Mouse (Mus musculus) forebrain, embryonic 16.5 days (tissue): Measurements from ENCODE around the gene Megf8. TPM values are rescaled to one million over a fixed set of nuclear protein-coding genes. Genes with fewer than 3 reads are reported as not detected.

Experiments used
- ATAC-seq: fragments of 200-750 bp; cut with Nextera tagmentation; 2 replicates; pipeline ENCODE4 v1.8.0; 2017; ENCODE audit warnings: mild to moderate bottlenecking, moderate library complexity
- H3K27ac ChIP-seq: fragments of 300-500 bp; sonication (generic); 2 replicates; pipeline ENCODE4 v1.5.1; 2014; ENCODE audit warnings: low read length, control low read depth
- H3K27me3 ChIP-seq: fragments of 300-500 bp; sonication (generic); replicated peaks from 2 replicates; pipeline ENCODE4 v1.6.1; 2014; ENCODE audit warnings: low read length; ENCODE audit not compliant: control insufficient read depth, insufficient read depth
- H3K36me3 ChIP-seq: fragments of 300-500 bp; sonication (generic); 2 replicates; pipeline ENCODE4 v1.6.1; 2014; ENCODE audit not compliant: control insufficient read depth, insufficient read depth
- H3K4me1 ChIP-seq: fragments of 300-500 bp; sonication (generic); replicated peaks from 2 replicates; pipeline ENCODE4 v1.6.1; 2014; ENCODE audit warnings: low read length; ENCODE audit not compliant: control insufficient read depth, insufficient read depth
- H3K4me2 ChIP-seq: fragments of 300-500 bp; sonication (generic); 2 replicates; pipeline ENCODE4 v1.6.1; 2014; ENCODE audit warnings: mild to moderate bottlenecking, low read length, control low read depth
- H3K4me3 ChIP-seq: fragments of 300-500 bp; sonication (generic); replicated peaks from 2 replicates; pipeline ENCODE4 v1.5.1; 2014; ENCODE audit warnings: mild to moderate bottlenecking, low read length, control low read depth
- H3K9ac ChIP-seq: fragments of 300-500 bp; sonication (generic); replicated peaks from 2 replicates; pipeline ENCODE4 v1.6.1; 2014; ENCODE audit warnings: low read depth, low read length, control low read depth
- H3K9me3 ChIP-seq: fragments of 300-500 bp; sonication (generic); 2 replicates; pipeline ENCODE4 v1.6.1; 2016; ENCODE audit warnings: low read length; ENCODE audit not compliant: control insufficient read depth
- WGBS: fragments of 180-500 bp; shearing (Covaris S2); extraction: QIAGEN DNeasy Blood & Tissue Kit; methylation state at CpG from one replicate; pipeline ENCODE4 v1.1.7; 2014; 5-methylcytosine and 5-hydroxymethylcytosine counted together
- polyA plus RNA-seq: library from polyadenylated mRNA; unstranded; fragments of >200 nt; fragmentation: Nextera tagmentation; extraction: Ambion mirVana; gene quantifications from 2 replicates; pipeline ENCODE4 v1.2.1, GENCODE M21; 2015

The Megf8 gene
- polyA plus RNA-seq, 1 experiment from 2014 or later, result 25.0 TPM

DNA sequence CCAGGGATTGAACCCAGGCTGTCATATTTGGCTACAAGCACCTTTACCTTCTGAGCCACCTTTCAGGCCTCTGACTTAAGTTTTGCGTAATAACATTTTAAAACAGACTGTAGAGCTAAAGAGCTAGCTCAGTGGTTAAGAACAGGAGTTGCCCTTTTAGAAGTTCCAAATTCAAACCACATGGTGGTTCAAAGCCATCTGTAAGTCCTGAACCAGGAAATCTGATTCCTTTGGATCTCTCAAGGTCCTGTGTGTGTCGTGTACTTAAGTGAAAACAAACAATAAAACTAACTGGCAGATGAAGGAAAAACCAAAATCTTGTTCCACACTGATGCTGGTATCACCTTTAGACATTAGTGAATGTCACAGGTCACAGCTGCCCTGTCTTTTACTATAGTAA is 84.6 kb downstream of the Megf8 start:
- Histone ChIP-seq H3K36me3 (no peaks in the 10 kb centered on the region), H3K27ac (no peak overlapping the region), H3K4me2 (no peak overlapping the region), H3K9me3 (no peaks in the 10 kb centered on the region), H3K27me3 (no peaks in the 10 kb centered on the region), H3K9ac (no peak overlapping the region), H3K4me1 (0 out of 2 replicates have a peak, but pooled peaks cover 2% of the 10 kb centered on the region), H3K4me3 (no peak overlapping the region)
- no peak for ATAC-seq
- WGBS, result 72% methylated on average over 2 of the region's 2 CpGs

DNA sequence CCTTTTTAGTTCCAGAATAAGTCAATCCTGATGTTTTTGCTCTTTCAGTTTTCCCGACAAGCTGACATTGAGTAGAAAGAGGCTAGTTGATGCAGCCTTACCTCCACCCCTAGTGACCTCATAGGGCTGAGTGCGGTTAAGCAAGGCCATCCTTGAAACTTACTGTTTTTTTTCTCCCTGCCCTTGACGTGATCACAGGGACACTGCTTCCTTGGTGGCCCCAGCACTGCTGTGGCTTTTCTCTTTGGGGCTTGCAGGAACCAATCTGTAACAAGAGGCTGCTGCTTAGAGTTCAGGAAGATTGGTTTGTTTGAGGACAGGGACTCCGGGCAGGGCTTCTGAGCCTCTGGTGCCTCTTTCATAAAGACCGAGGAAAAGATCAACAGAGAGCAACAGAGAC is 85.0 kb downstream of the Megf8 start:
- Histone ChIP-seq H3K9me3 (no peaks in the 10 kb centered on the region), H3K36me3 (no peaks in the 10 kb centered on the region), H3K4me1 (no peaks in the 10 kb centered on the region), H3K4me2 (no peak overlapping the region), H3K9ac (no peak overlapping the region), H3K4me3 (no peak overlapping the region), H3K27me3 (no peaks in the 10 kb centered on the region), H3K27ac (no peak overlapping the region)
- no peak for ATAC-seq
- 30% methylated on average over 5 of the region's 5 CpGs for WGBS

DNA sequence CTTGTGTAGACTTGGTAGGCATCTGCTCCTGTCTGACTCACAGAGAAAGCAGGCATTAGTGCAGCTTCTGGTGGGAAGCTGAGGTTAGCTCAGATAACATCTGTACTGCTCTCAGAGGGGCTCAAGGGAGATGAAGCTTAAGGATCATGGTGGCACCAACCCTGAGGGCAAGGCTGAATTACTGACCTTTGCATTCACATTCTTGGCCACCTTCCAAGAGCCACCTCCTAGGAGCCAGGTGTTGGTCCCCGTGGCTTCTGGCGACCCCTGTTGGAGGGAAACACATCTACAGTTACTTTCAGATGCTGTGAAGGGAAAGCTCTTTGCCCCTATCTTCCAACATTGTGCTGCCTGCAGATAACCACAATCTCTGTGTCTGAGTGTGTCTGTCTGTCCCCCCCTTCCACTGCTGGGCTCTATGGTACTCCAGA is 85.7 kb downstream of the Megf8 start:
- no peak overlapping the region for H3K27ac ChIP-seq
- H3K27me3 ChIP-seq, result no peaks in the 10 kb centered on the region
- no peak overlapping the region for H3K9ac ChIP-seq
- no peak overlapping the region for H3K4me3 ChIP-seq
- WGBS, result 0% methylated on average over 2 of the region's 2 CpGs
- H3K4me1 ChIP-seq, result no peaks in the 10 kb centered on the region
- H3K4me2 ChIP-seq, result no peak overlapping the region
- ATAC-seq, result no peak
- no peaks in the 10 kb centered on the region for H3K36me3 ChIP-seq
- H3K9me3 ChIP-seq, result no peaks in the 10 kb centered on the region

DNA sequence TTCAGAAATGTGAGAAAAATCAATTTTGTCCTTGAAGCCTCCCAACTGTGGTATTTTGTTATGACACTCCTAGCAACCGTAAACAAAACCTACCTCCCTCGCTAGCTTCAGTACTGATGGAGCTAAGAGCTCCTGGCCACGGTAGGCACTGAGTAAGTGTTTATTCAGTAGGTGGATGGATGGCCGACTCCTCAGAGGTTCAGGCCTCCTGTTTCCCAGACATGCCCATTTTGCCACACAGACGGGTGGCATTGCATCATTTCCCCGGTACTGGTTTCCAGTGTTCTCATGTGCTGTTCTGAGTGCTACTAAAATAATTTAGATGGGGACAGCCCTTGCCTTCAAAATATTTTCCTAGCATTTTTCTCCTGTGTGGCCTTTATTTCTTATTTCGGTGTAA is 89.5 kb downstream of the Megf8 start:
- H3K27me3 ChIP-seq, result no peaks in the 10 kb centered on the region
- ATAC-seq, result no peak
- no peak overlapping the region for H3K9ac ChIP-seq
- H3K9me3 ChIP-seq, result no peaks in the 10 kb centered on the region
- no peak overlapping the region for H3K4me3 ChIP-seq
- H3K27ac ChIP-seq, result no peak overlapping the region
- no peaks in the 10 kb centered on the region for H3K36me3 ChIP-seq
- 92% methylated on average over 7 of the region's 7 CpGs for WGBS
- H3K4me2 ChIP-seq, result no peak overlapping the region
- no peaks in the 10 kb centered on the region for H3K4me1 ChIP-seq

DNA sequence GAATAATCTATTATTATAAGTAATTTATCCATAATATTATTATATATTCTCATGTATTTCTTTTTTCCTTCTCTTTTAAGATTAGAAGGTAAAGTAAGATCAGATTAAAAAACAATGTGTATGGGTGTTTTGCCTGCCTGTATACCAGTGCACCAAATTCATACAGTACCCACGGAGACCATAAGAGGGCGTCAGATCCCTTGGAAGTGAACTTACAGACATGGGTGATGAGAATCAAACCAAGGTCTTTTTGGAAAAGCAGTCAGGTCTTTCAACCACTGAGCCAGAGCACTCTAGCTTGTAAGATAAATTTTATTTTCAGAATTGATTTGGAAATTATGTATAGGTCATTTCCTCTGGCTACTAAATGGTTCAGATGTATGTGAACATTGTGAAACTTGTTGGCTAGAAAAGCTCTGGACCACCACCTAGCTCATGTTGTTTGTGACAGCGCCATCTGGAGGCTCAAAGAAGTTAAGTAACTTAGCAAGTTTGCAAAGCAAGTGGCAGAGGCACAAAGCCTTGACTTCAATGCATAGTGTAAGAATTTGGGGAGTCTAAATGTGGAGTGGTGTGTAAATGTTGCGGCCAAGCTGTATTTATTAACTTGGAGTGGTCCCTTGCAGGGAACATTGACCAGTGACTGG is 92.3 kb downstream of the Megf8 start:
- no peak overlapping the region for H3K4me2 ChIP-seq
- no peak for ATAC-seq
- WGBS, result 45% methylated on average over 4 of the region's 4 CpGs
- no peaks in the 10 kb centered on the region for H3K9me3 ChIP-seq
- no peaks in the 10 kb centered on the region for H3K27me3 ChIP-seq
- H3K4me1 ChIP-seq, result no peaks in the 10 kb centered on the region
- H3K9ac ChIP-seq, result no peak overlapping the region
- H3K4me3 ChIP-seq, result no peak overlapping the region
- no peaks in the 10 kb centered on the region for H3K36me3 ChIP-seq
- H3K27ac ChIP-seq, result no peak overlapping the region

DNA sequence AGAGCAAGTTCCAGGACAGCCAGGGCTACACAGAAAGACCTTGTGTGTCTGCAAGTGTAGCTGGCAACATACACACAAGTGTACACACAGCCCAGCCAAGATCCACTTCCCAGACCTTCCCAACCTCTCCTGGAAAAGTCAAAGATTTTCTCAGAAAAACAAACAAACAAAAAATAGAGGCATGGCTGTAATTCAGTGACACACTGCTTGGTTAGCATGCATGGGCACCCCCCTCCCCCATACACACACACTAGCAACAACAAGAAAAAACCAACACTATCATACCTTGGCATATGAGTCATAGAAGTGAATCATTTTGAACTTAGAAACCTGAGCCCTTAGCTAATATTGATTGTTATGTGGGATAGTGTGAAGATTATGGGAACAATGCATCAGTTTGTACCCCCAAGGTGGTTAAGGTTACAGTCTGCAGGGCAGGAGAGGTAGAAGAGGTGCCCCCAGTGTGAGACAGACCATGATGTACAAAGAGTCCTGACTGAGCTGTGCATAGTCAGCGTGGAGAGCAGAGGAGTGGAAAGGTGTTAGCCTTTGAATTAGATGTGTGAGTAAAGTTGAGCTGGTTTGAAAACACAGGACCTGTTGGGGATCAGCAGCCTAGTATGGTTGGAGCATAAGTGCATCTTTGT is 94.1 kb downstream of the Megf8 start:
- Histone ChIP-seq H3K4me3 (no peak overlapping the region), H3K36me3 (no peaks in the 10 kb centered on the region), H3K9ac (no peak overlapping the region), H3K4me2 (no peak overlapping the region), H3K9me3 (no peaks in the 10 kb centered on the region), H3K4me1 (no peaks in the 10 kb centered on the region), H3K27ac (no peak overlapping the region), H3K27me3 (no peaks in the 10 kb centered on the region)
- 81% methylated on average over 1 of the region's 1 CpGs for WGBS
- ATAC-seq, result no peak

DNA sequence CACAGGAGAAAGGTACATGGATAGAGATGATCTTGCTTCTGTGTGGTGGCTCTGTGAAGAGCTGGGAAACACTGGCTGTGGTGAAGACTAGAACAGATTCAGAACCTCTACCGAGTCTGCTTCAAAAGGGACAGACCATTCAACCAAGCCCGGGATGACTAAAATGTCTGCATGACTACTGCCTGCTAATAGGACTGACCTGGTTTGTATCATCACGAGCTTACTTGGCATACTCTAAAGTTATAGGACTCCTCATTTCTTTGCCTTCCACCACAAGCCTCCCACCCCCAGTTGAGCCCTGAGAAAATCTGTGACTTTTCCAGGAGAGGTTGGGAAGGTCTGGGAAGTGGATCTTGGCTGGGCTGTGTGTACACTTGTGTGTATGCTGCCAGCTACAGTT is 94.9 kb downstream of the Megf8 start:
- H3K9ac ChIP-seq, result no peak overlapping the region
- 88% methylated on average over 3 of the region's 3 CpGs for WGBS
- no peaks in the 10 kb centered on the region for H3K27me3 ChIP-seq
- H3K36me3 ChIP-seq, result no peaks in the 10 kb centered on the region
- H3K4me2 ChIP-seq, result no peak overlapping the region
- H3K4me3 ChIP-seq, result no peak overlapping the region
- H3K4me1 ChIP-seq, result no peaks in the 10 kb centered on the region
- no peaks in the 10 kb centered on the region for H3K9me3 ChIP-seq
- H3K27ac ChIP-seq, result no peak overlapping the region
- no peak for ATAC-seq

DNA sequence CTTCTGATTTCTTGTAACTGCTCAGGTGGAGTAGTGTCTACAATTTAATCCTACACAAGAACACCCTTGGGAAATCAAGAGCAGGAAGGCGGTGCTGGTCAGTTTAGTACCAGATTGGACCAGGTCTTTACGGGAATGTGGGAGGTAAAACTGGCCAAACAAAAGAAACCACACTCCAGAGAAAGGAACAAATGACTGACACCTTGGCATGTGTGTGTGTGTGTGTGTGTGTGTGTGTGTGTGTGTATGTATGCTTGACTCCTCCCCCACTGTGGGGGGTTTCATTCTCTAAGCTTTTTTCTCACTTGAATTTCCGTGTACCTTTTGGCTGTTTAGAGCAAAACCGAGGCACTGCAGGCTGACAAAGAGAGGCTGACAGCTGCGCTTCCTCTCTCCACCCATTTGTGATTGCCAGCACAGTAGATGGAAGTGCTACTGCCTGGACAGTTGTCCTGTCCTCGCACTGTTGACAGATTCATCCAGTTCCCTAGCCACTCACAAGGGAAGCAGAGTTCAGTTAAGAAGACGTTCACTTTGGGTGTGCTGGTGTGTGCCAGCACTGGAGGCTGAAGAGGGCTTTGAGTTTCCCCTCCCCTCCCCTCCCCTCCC is 96.0 kb downstream of the Megf8 start, which contains the start of gene Cxcl17:
Gene Cxcl17, minus strand, starts transcription at position 54 of the 609 bp plus-strand sequence.
- Histone ChIP-seq H3K27me3 (no peaks in the 10 kb centered on the region), H3K27ac (no peak within 1 kb of the TSS), H3K4me2 (no peak within 1 kb of the TSS), H3K4me1 (no peaks in the 10 kb centered on the region), H3K4me3 (no peak within 1 kb of the TSS), H3K36me3 (no peaks in the 10 kb centered on the region), H3K9ac (no peak within 1 kb of the TSS), H3K9me3 (no peaks in the 10 kb centered on the region)
- no peak for ATAC-seq
- WGBS, result 33% methylated on average over 7 of the region's 7 CpGs
